Mouse (Mus musculus) forebrain, postnatal 0 days (tissue): ENCODE results near the gene Kbtbd8. TPM values are rescaled to one million over a fixed set of nuclear protein-coding genes. Genes with fewer than 3 reads are reported as not detected.

ENCODE experiments used
- ATAC-seq: fragments of 200-750 bp; cut with Nextera tagmentation; 2 replicates; pipeline ENCODE4 v1.8.0; 2017; ENCODE audit warnings: mild to moderate bottlenecking, moderate library complexity
- DNase-seq: peaks from one replicate; pipeline ENCODE4 v3.0.0-alpha.2; 2015
- H3K27ac ChIP-seq: fragments of 300-500 bp; sonication (generic); 2 replicates; pipeline ENCODE4 v1.5.1; 2014; ENCODE audit warnings: low read depth, mild to moderate bottlenecking, antibody characterized with exemption, low read length, moderate library complexity, mixed read lengths
- H3K27me3 ChIP-seq: fragments of 300-500 bp; sonication (generic); 2 replicates; pipeline ENCODE4 v1.6.1; 2014; ENCODE audit warnings: mild to moderate bottlenecking, low read length, mixed read lengths; ENCODE audit not compliant: insufficient read depth
- H3K36me3 ChIP-seq: fragments of 300-500 bp; sonication (generic); 2 replicates; pipeline ENCODE4 v1.6.1; 2014; ENCODE audit warnings: mild to moderate bottlenecking, moderate library complexity; ENCODE audit not compliant: insufficient read depth
- H3K4me1 ChIP-seq: fragments of 300-500 bp; sonication (generic); 2 replicates; pipeline ENCODE4 v1.6.1; 2014; ENCODE audit warnings: antibody characterized with exemption; ENCODE audit not compliant: insufficient read depth
- H3K4me2 ChIP-seq: fragments of 300-500 bp; sonication (generic); 2 replicates; pipeline ENCODE4 v1.6.1; 2014; ENCODE audit warnings: low read depth, mild to moderate bottlenecking, moderate library complexity
- H3K4me3 ChIP-seq: fragments of 300-500 bp; sonication (generic); 2 replicates; pipeline ENCODE4 v1.5.1; 2014; ENCODE audit warnings: low read depth, low read length, mixed read lengths
- H3K9ac ChIP-seq: fragments of 300-500 bp; sonication (generic); 2 replicates; pipeline ENCODE4 v1.6.1; 2014; ENCODE audit warnings: mild to moderate bottlenecking
- H3K9me3 ChIP-seq: fragments of 300-500 bp; sonication (generic); 2 replicates; pipeline ENCODE4 v1.6.1; 2016; ENCODE audit warnings: low read length
- CTCF ChIP-seq: sonication (generic); IDR thresholded peaks from 2 replicates; pipeline ENCODE4 v1.5.1; 2016; ENCODE audit warnings: antibody characterized with exemption, control low read depth, low read depth
- WGBS: fragments of 180-500 bp; shearing (Covaris S2); extraction: QIAGEN DNeasy Blood & Tissue Kit; methylation state at CpG from one replicate; pipeline ENCODE4 v1.1.7; 2014; 5-methylcytosine and 5-hydroxymethylcytosine counted together
- polyA plus RNA-seq: library from polyadenylated mRNA; unstranded; fragments of >200 nt; fragmentation: Nextera tagmentation; extraction: Ambion mirVana; gene quantifications from 2 replicates; pipeline ENCODE4 v1.2.1, GENCODE M21; 2015
- total RNA-seq: library from RNA; depleted of rRNA; stranded (reverse); fragments of >200 nt; gene quantifications from 2 replicates; pipeline ENCODE4 v1.2.3, GENCODE M21; 2014; rRNA removed

The Kbtbd8 gene
- total RNA-seq (6.0 and 7.3 TPM in 2 replicates), polyA plus RNA-seq (1.2 and 1.3 TPM in 2 replicates)

DNA sequence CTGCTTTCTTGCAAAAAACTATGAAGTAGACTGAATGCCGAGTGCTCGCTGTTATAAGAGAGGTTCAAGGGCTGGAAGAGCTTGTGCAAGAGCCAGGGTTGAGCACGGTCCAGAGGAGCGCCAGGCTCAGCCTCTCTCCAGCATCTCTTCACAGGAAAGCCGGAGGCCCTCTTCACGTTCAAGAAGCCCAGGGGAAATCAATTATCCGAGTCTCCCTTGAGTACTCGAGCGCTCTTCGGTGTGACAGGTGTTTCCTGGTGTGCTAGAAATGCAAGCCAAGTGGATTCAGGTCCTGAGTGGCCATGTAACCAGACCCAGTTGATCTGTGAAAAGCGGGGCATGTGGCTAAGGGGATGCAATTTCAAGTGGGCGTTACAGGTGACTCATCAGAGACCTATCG, at the start of gene Kbtbd8:
Kbtbd8 (plus strand) TSS at position 295 of the 400 bp plus-strand sequence.
- 27% methylated on average over 13 of the region's 13 CpGs for WGBS

DNA sequence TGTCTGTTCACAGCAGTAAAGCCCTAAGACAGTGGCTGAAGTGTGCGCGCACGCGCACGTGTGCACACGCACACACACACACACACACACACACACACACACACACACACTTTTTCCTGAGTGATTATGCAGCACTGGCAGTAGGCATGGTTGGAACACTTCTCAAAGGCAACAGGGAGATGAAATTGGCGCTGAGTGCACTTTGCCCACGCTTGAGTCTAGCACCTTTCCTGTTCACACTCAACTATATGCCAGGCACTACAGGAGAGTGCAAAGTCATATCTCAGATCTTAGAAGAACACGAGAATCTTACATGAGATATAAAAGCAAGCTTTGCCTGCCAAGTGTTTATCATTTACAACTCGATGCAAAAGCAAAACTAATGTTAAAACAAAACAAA, 47.3 kb upstream of the Kbtbd8 start:
- ATAC-seq: no peak
- H3K4me2 ChIP-seq: no peak overlapping the region
- H3K9me3 ChIP-seq: no peaks in the 10 kb centered on the region
- H3K27me3 ChIP-seq: no peaks in the 10 kb centered on the region
- 86% methylated on average over 10 of the region's 10 CpGs for WGBS
- DNase-seq: no peak
- TF ChIP-seq CTCF: no peak
- no peak overlapping the region for H3K27ac ChIP-seq
- no peak overlapping the region for H3K4me3 ChIP-seq
- no peaks in the 10 kb centered on the region for H3K36me3 ChIP-seq
- H3K9ac ChIP-seq: no peak overlapping the region
- H3K4me1 ChIP-seq: no peaks in the 10 kb centered on the region

More for the DNA sequence above, at the start of gene Kbtbd8:
- Histone ChIP-seq H3K9me3 (no peaks in the 10 kb centered on the region), H3K27me3 (no peaks in the 10 kb centered on the region), H3K36me3 (0 out of 2 replicates have a peak, but pooled peaks cover under 1% of the 10 kb centered on the region), H3K4me2 (peak within 1 kb of the TSS; percentile 59), H3K9ac (peak within 1 kb of the TSS; percentile 74), H3K27ac (peak within 1 kb of the TSS; percentile 93), H3K4me1 (no peaks in the 10 kb centered on the region), H3K4me3 (peak within 1 kb of the TSS; percentile 92)
- no peak for DNase-seq
- no peak for ATAC-seq
- TF ChIP-seq CTCF: no peak

DNA sequence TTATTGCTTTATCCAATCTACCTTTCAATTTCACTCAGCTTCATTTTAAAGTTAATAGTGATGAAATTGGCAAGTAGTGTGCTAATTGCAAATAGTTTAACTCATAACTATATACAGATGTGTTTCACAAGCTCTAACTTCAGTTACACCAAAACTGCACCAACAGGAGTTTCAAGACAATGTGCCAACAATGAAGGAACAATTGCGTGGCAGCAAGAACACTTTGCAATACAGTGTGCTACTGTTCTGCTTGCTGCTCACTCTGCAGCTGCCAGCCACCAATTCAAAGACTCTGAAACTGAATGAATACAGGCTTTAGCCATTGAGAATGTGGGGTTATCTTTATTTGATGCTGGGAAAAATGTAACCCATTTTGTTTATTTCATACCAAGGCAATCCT, 31.8 kb upstream of the Kbtbd8 start:
- H3K4me3 ChIP-seq: no peak overlapping the region
- no peaks in the 10 kb centered on the region for H3K9me3 ChIP-seq
- ATAC-seq (0 out of 2 replicates have a peak, but pooled peaks have one; percentile 43), DNase-seq (no peak)
- H3K27ac ChIP-seq: no peak overlapping the region
- H3K27me3 ChIP-seq: no peaks in the 10 kb centered on the region
- WGBS: 25% methylated on average over 1 of the region's 1 CpGs
- H3K4me2 ChIP-seq: no peak overlapping the region
- H3K36me3 ChIP-seq: no peaks in the 10 kb centered on the region
- TF ChIP-seq CTCF: no peak
- H3K4me1 ChIP-seq: no peaks in the 10 kb centered on the region
- H3K9ac ChIP-seq: no peak overlapping the region

DNA sequence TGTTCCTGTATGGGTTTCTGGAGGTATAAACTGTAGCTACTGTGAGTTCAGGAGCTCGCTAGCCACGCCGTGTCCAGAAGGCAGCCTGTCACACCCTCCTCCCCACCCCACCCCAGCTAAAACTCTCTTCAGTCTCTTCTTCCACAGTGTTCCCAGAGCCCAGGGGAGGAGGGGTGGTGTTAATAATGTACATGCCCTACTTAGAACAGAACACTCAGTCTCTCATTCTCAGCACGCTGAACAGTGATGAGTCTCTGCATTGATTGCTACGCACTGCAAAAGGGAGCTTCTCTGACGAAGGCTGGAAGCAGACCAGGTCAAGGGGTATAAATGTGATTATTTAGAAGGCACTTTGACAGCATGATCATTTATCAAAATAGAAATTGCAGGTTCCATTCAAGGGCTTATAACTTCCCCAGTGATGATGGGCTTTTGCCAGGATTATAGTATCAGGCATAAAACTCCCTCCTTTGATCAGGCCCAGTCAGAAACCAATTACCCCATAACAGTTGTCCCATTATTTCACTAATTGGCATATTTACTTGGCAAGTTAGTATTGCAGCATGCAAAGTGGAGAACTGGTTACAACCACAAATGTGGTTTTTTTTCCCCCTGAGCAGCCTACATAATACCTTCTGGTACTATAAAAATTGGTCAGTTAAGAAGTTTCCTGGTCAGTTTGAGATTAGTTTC, 29.7 kb upstream of the Kbtbd8 start:
- Histone ChIP-seq H3K4me1 (no peaks in the 10 kb centered on the region), H3K27me3 (no peaks in the 10 kb centered on the region), H3K4me2 (no peak overlapping the region), H3K9me3 (no peaks in the 10 kb centered on the region), H3K27ac (no peak overlapping the region), H3K4me3 (no peak overlapping the region), H3K36me3 (no peaks in the 10 kb centered on the region), H3K9ac (no peak overlapping the region)
- ATAC-seq (peak; percentile 45), DNase-seq (peak; percentile 22)
- WGBS: 38% methylated on average over 6 of the region's 6 CpGs
- TF ChIP-seq CTCF: no peak

DNA sequence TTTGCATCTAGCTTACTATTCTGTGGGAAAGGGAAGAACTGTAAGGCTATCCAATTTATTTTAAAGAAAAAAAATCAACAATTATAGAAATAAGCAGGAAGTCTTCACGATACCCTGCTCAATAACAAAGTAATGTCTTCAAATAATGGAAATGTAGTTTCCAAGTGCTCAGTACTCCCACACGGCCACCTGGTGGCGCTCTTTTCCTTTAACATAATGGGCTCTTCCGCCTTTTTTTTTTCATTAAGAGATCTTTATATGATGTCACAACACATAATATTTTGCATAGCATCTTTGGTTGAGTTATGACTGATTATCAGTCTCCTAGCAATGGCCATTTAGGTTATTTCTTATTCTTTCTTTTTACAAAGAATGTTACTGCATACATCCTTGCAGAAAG, 29.0 kb upstream of the Kbtbd8 start:
- Histone ChIP-seq H3K27ac (no peak overlapping the region), H3K4me2 (no peak overlapping the region), H3K4me1 (no peaks in the 10 kb centered on the region), H3K4me3 (no peak overlapping the region), H3K9ac (no peak overlapping the region), H3K27me3 (no peaks in the 10 kb centered on the region), H3K9me3 (no peaks in the 10 kb centered on the region), H3K36me3 (no peaks in the 10 kb centered on the region)
- ATAC-seq (no peak), DNase-seq (peak; percentile 41)
- 42% methylated on average over 4 of the region's 4 CpGs for WGBS
- peak; percentile 51 for TF ChIP-seq CTCF

DNA sequence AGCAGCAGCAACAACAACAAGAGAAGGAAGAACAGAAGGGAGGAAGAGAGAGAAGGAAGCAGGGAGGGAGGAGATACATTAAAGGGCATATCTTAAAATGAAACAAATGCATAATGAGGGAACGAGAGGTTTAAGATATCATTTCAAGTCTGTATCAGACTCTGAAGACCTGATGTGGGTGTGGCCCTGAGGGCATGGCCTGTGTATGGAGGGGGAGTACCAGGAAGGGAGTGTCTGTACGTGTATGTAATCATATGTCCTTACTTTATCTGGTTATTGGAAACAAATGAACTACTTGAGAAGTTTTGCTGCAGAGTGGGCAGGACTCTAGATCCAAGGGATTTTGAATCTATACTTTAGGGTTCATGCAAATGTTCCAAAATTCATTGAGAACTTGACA, 22.3 kb upstream of the Kbtbd8 start:
- no peak overlapping the region for H3K27ac ChIP-seq
- no peaks in the 10 kb centered on the region for H3K9me3 ChIP-seq
- WGBS: 77% methylated on average over 2 of the region's 2 CpGs
- H3K36me3 ChIP-seq: no peaks in the 10 kb centered on the region
- DNase-seq (no peak), ATAC-seq (no peak)
- no peak overlapping the region for H3K9ac ChIP-seq
- no peak overlapping the region for H3K4me2 ChIP-seq
- H3K4me1 ChIP-seq: no peaks in the 10 kb centered on the region
- H3K27me3 ChIP-seq: no peaks in the 10 kb centered on the region
- TF ChIP-seq CTCF: no peak
- no peak overlapping the region for H3K4me3 ChIP-seq

DNA sequence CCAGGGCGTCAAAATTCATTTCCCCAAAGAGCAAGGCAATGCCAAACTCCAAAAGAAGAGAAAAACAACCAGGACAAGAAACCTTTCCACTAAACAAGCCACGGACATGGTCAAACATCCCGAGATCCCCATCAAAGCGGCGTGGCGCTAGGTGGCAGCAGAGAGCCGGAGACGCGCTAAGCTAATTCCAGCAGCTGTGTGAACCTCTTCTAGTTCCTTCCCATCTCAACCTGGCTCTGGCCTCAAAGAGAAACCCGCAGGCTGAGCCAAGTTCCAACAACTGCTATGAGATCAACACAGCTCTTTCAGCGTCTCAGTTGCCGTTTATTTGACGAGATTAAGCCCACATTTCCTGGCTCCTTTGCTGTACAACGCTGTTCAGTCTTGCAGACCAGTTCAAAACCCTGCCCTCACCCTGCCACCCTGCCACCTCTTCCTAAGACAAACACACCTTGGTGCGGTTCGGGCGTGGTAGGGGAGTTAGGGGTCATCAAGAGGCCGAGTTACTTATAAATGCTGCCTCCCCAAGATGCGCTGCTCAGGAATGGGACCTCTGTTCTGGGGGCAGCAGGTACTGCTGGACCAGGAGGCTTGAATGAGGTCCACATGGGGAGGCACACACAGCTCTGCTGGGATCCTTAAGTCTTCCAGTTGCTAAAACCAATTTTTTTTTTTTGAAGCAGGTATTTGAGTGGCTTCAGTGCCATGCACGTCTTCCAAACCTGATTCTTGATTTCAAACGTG, 18.5 kb upstream of the Kbtbd8 start:
- ATAC-seq: peak; percentile 55

More for the DNA sequence above, 18.5 kb upstream of the Kbtbd8 start:
- peak; percentile 85 for DNase-seq
- peak; percentile 95 for TF ChIP-seq CTCF
- 23% methylated on average over 21 of the region's 21 CpGs for WGBS
- no peaks in the 10 kb centered on the region for H3K9me3 ChIP-seq
- no peak overlapping the region for H3K4me2 ChIP-seq
- H3K27ac ChIP-seq: no peak overlapping the region
- no peak overlapping the region for H3K4me3 ChIP-seq
- no peak overlapping the region for H3K9ac ChIP-seq
- no peaks in the 10 kb centered on the region for H3K27me3 ChIP-seq
- H3K4me1 ChIP-seq: no peaks in the 10 kb centered on the region
- no peaks in the 10 kb centered on the region for H3K36me3 ChIP-seq
